In the genomic region with DNA sequence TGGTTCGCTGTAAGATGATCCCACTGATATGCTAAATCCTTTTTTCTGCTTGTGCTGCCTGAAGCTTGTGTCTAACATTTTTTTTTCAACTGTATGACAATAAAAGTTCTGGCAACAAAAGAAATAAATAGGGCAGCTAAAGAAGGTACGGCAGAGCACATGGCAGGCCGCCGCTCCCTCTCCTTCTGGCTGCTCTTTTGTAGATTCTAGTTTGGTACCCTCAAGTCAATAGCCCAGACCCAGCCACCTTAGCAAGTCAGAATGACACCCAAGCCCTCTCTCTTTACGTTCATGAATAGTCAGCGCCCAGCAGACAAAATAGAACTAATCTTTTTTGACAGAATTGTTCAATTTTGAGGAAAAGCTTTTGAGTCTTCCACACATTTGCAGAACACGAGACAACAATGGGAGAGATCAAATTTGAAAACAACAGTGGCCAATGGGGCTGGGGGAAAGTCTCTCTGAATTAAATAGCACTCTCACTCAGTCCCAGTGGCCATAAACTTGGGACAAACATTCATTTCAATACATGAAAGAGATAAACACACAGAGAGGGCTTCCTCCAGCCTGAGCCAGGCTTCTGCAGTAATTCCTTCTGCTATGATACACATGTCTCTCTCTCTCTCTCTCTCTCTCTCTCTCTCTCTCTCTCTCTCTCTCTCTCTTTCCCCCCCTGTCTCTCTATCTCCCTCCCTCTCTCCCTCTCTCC, we compare ENCODE assay signal across 14 mouse cellular contexts.
DNase-seq lines count a peak whose midpoint lies in the region; ATAC-seq and TF ChIP-seq lines count a peak whose summit lies in the region.
"Had no signal": no experiment of that assay in that cellular context is flagged by ENCODE, and none has a peak within 500 bp of the region (broad histone marks: within the 10 kb centered on the region; RNA-seq: fewer than 3 reads in every experiment).

No protein-coding gene starts in this region.

- no peak overlapping the region for H3K4me2 ChIP-seq in heart, embryonic 11.5 days
- peak overlapping the region; percentile 50 for H3K4me2 ChIP-seq in embryonic facial prominence, embryonic 14.5 days (ENCODE audit: low read depth, low read length)
- no peak overlapping the region for H3K4me2 ChIP-seq in hindbrain, embryonic 15.5 days

- H3K9me3 ChIP-seq in heart, embryonic 11.5 days (replicated peaks; ENCODE audit: control insufficient read depth, low read length) = no peaks in the 10 kb centered on the region
- no peaks in the 10 kb centered on the region for H3K9me3 ChIP-seq in ES-E14 (ENCODE audit: control insufficient read depth, insufficient read depth, low read depth, low read length)
- H3K9me3 ChIP-seq in embryonic facial prominence, embryonic 14.5 days (ENCODE audit: control insufficient read depth, low read length) = 0 out of 2 replicates have a peak, but pooled peaks cover 4% of the 10 kb centered on the region
- no peaks in the 10 kb centered on the region for H3K9me3 ChIP-seq in hindbrain, embryonic 15.5 days

- DNase-seq in heart, adult 11 months = peak; percentile 53
- DNase-seq in ES-E14 (ENCODE audit: low read depth, low spot score) = no peak
- DNase-seq in embryonic facial prominence, embryonic 14.5 days (ENCODE audit: low spot score) = no peak
- DNase-seq in thymus, postnatal 25 days = no peak
- no peak for DNase-seq in T-cell, adult 2 months (ENCODE audit: low spot score)
- DNase-seq: adrenal gland, postnatal 25 days; heart, postnatal 36 days; kidney, adult 9 months; spleen, adult 18-20 months had no signal

- H3K27ac ChIP-seq in heart, embryonic 11.5 days (ENCODE audit: low read depth, low read length) = no peak overlapping the region
- H3K27ac ChIP-seq in ES-E14 (ENCODE audit: insufficient read depth, low read depth, low read length, poor library complexity, severe bottlenecking) = no peak overlapping the region
- no peak overlapping the region for H3K27ac ChIP-seq in embryonic facial prominence, embryonic 14.5 days (replicated peaks; ENCODE audit: low read depth, low read length)
- H3K27ac ChIP-seq in hindbrain, embryonic 15.5 days (replicated peaks) = no peak overlapping the region
- H3K27ac ChIP-seq: layer of hippocampus, adult 2 months; liver, embryonic 14.5 days had no signal

- no peaks in the 10 kb centered on the region for H3K27me3 ChIP-seq in heart, embryonic 11.5 days (ENCODE audit: control insufficient read depth, insufficient read depth, low read length)
- no peaks in the 10 kb centered on the region for H3K27me3 ChIP-seq in embryonic facial prominence, embryonic 14.5 days (replicated peaks; ENCODE audit: control insufficient read depth, insufficient read depth, low read length)
- H3K27me3 ChIP-seq in hindbrain, embryonic 15.5 days = peaks cover 11% of the 10 kb centered on the region; the same call in 1 of the 2 replicates

- no peak overlapping the region for H3K4me3 ChIP-seq in heart, embryonic 11.5 days (ENCODE audit: low read depth, low read length)
- no peak overlapping the region for H3K4me3 ChIP-seq in ES-E14 (ENCODE audit: insufficient read depth in 1 of 2, low read depth in 1 of 2, low read length in 2 of 2, poor library complexity in 1 of 2, severe bottlenecking in 1 of 2)
- no peak overlapping the region for H3K4me3 ChIP-seq in embryonic facial prominence, embryonic 14.5 days (ENCODE audit: low read depth, low read length)
- no peak overlapping the region for H3K4me3 ChIP-seq in hindbrain, embryonic 15.5 days
- H3K4me3 ChIP-seq: layer of hippocampus, adult 2 months had no signal

- no peaks in the 10 kb centered on the region for H3K36me3 ChIP-seq in heart, embryonic 11.5 days (ENCODE audit: control insufficient read depth, insufficient read depth, low read length)
- H3K36me3 ChIP-seq in ES-E14 (ENCODE audit: control insufficient read depth, insufficient read depth, low read length, poor library complexity, severe bottlenecking) = no peaks in the 10 kb centered on the region
- no peaks in the 10 kb centered on the region for H3K36me3 ChIP-seq in embryonic facial prominence, embryonic 14.5 days (ENCODE audit: control insufficient read depth, insufficient read depth, low read length)
- H3K36me3 ChIP-seq in hindbrain, embryonic 15.5 days = no peaks in the 10 kb centered on the region

- no peaks in the 10 kb centered on the region; the same call in 1 of the 2 replicates for H3K4me1 ChIP-seq in heart, embryonic 11.5 days (ENCODE audit: control insufficient read depth, insufficient read depth, low read length)
- H3K4me1 ChIP-seq in ES-E14 (ENCODE audit: control insufficient read depth in 2 of 2, insufficient read depth in 2 of 2, low read length in 2 of 2, poor library complexity in 1 of 2) = no peaks in the 10 kb centered on the region
- 0 out of 2 replicates have a peak, but pooled peaks cover 4% of the 10 kb centered on the region for H3K4me1 ChIP-seq in embryonic facial prominence, embryonic 14.5 days (ENCODE audit: control insufficient read depth, insufficient read depth, low read length)
- H3K4me1 ChIP-seq in hindbrain, embryonic 15.5 days (replicated peaks) = peaks cover 4% of the 10 kb centered on the region

- ATAC-seq in heart, embryonic 11.5 days (replicated peaks; ENCODE audit: insufficient number of reproducible peaks, low FRiP score, low TSS enrichment) = no peak
- 0 out of 2 replicates have a peak, but pooled peaks have one; percentile 44 for ATAC-seq in embryonic facial prominence, embryonic 14.5 days (ENCODE audit: low read depth)
- 0 out of 2 replicates have a peak, but pooled peaks have one; percentile 42 for ATAC-seq in hindbrain, embryonic 15.5 days (ENCODE audit: low FRiP score, low read depth)
- no peak for ATAC-seq in megakaryocyte-erythroid progenitor cell, adult 5-6 weeks (replicated peaks; ENCODE audit: low FRiP score, low TSS enrichment, poor library complexity, severe bottlenecking)

- H3K9ac ChIP-seq in heart, embryonic 11.5 days (ENCODE audit: low read depth, low read length) = no peak overlapping the region
- no peak overlapping the region for H3K9ac ChIP-seq in ES-E14 (ENCODE audit: insufficient read depth, low read depth, low read length, poor library complexity, severe bottlenecking)
- H3K9ac ChIP-seq in embryonic facial prominence, embryonic 14.5 days (ENCODE audit: low read depth, low read length) = no peak overlapping the region
- no peak overlapping the region for H3K9ac ChIP-seq in hindbrain, embryonic 15.5 days
- H3K9ac ChIP-seq: liver, embryonic 14.5 days had no signal

- WGBS in heart, embryonic 11.5 days (ENCODE audit: insufficient replicate concordance) = 58% methylated on average over 7 of the region's 7 CpGs
- 35% methylated on average over 7 of the region's 7 CpGs for WGBS in embryonic facial prominence, embryonic 14.5 days
- 24% methylated on average over 7 of the region's 7 CpGs for WGBS in hindbrain, embryonic 15.5 days

- in situ Hi-C loops in ES-E14 (cut with MboI; ENCODE audit: low sequenced_read_pairs in 2 of 2, unreplicated experiment in 2 of 2) = no loop called here

TF ChIP-seq in ES-E14, 5 proteins besides CTCF, POLR2A, EP300 and RAD21:
- TF ChIP-seq ZNF384 (IDR thresholded peaks at IDR 0.05; ENCODE audit: low read depth, low read length) (peak; percentile 88; the same call in 1 of the 2 replicates), CHD2 (IDR thresholded peaks at IDR 0.05; ENCODE audit: low read depth, low read length) (no peak), HCFC1 (IDR thresholded peaks at IDR 0.05; ENCODE audit: borderline replicate concordance, insufficient read depth, low read length) (no peak), ZC3H11A (IDR thresholded peaks at IDR 0.05; ENCODE audit: borderline replicate concordance, low read depth, low read length) (no peak)
TF ChIP-seq in ES-E14: peak in this region for 1.

Comparison
In these comparisons a context has a peak if more than half of its experiments do, and no peak if none do; other contexts are left out.
1. ATAC-seq: peak in embryonic facial prominence, embryonic 14.5 days (single experiment) and hindbrain, embryonic 15.5 days (single experiment); none in heart, embryonic 11.5 days (single experiment) and megakaryocyte-erythroid progenitor cell, adult 5-6 weeks (single experiment).